Mouse (Mus musculus) liver, embryonic 13.5 days (tissue): ENCODE measurements around the gene Lrrc51. TPM values are rescaled to one million over a fixed set of nuclear protein-coding genes. Genes with fewer than 3 reads are reported as not detected.
"Not testable (repeated sequence)": the region's sequence is repeated elsewhere in the genome, so short reads cannot be mapped to it uniquely, and the experiment has no call there.

ENCODE experiments used
- ATAC-seq: fragments of 200-750 bp; cut with Nextera tagmentation; 2 replicates; pipeline ENCODE4 v1.8.0; 2017; ENCODE audit warnings: low read depth, mild to moderate bottlenecking, moderate number of reproducible peaks, moderate library complexity
- DNase-seq: peaks from one replicate; pipeline ENCODE4 v3.0.0; 2022
- H3K27ac ChIP-seq: fragments of 300-500 bp; sonication (generic); 2 replicates; pipeline ENCODE4 v1.5.1; 2015; ENCODE audit warnings: moderate library complexity, mild to moderate bottlenecking, inconsistent platforms
- H3K27me3 ChIP-seq: fragments of 300-500 bp; sonication (generic); 2 replicates; pipeline ENCODE4 v1.6.1; 2015; ENCODE audit warnings: mild to moderate bottlenecking, inconsistent platforms
- H3K36me3 ChIP-seq: fragments of 300-500 bp; sonication (generic); 2 replicates; pipeline ENCODE4 v1.6.1; 2015; ENCODE audit warnings: mild to moderate bottlenecking, inconsistent platforms
- H3K4me1 ChIP-seq: fragments of 300-500 bp; sonication (generic); replicated peaks from 2 replicates; pipeline ENCODE4 v1.6.1; 2015; ENCODE audit warnings: inconsistent platforms
- H3K4me2 ChIP-seq: fragments of 300-500 bp; sonication (generic); 2 replicates; pipeline ENCODE4 v1.6.1; 2015; ENCODE audit warnings: inconsistent platforms, mild to moderate bottlenecking, moderate library complexity
- H3K4me3 ChIP-seq: fragments of 300-500 bp; sonication (generic); replicated peaks from 2 replicates; pipeline ENCODE4 v1.5.1; 2015; ENCODE audit warnings: mild to moderate bottlenecking, inconsistent platforms
- H3K9ac ChIP-seq: fragments of 300-500 bp; sonication (generic); 2 replicates; pipeline ENCODE4 v1.6.1; 2015; ENCODE audit warnings: mild to moderate bottlenecking, inconsistent platforms
- H3K9me3 ChIP-seq: fragments of 300-500 bp; sonication (generic); replicated peaks from 2 replicates; pipeline ENCODE4 v1.6.1; 2016; ENCODE audit warnings: inconsistent platforms
- WGBS: fragments of 180-500 bp; shearing (Covaris S2); methylation state at CpG from one replicate; pipeline ENCODE4 v1.1.7; 2015; ENCODE audit not compliant: insufficient replicate concordance; 5-methylcytosine and 5-hydroxymethylcytosine counted together
- polyA plus RNA-seq: library from polyadenylated mRNA; unstranded; fragments of >200 nt; fragmentation: Nextera tagmentation; extraction: Ambion mirVana; gene quantifications from 2 replicates; pipeline ENCODE4 v1.2.1, GENCODE M21; 2015

Gene Lrrc51
- polyA plus RNA-seq, 1 experiment from 2014 or later = 2.1 TPM

DNA sequence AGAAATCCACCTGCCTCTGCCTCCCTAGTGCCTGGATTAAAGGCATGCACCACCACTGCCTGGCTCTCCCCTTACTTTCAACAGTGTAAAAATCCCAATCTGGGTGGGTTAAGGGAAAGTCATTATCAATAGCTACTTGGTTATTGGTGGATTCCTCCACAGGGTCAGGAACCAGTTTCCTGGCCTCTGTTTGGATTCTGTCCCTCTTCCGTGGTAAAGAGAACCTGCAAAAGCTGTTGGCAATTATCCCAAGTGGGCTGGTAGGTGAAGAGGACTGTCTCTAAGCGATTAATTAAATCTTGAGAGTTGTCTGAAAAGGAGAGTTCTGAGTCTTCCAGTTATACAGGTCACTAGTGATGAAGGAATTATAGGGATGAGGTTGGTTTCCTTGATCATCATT is 4.7 kb upstream of the Lrrc51 start:
- Histone ChIP-seq H3K4me2 (no peak overlapping the region), H3K4me1 (peaks cover 77% of the 10 kb centered on the region), H3K9ac (no peak overlapping the region), H3K9me3 (no peaks in the 10 kb centered on the region), H3K27ac (no peak overlapping the region), H3K4me3 (no peak overlapping the region), H3K27me3 (no peaks in the 10 kb centered on the region), H3K36me3 (peaks cover 35% of the 10 kb centered on the region)
- DNase-seq (no peak), ATAC-seq (no peak)
- 83% methylated on average over 2 of the region's 2 CpGs for WGBS

DNA sequence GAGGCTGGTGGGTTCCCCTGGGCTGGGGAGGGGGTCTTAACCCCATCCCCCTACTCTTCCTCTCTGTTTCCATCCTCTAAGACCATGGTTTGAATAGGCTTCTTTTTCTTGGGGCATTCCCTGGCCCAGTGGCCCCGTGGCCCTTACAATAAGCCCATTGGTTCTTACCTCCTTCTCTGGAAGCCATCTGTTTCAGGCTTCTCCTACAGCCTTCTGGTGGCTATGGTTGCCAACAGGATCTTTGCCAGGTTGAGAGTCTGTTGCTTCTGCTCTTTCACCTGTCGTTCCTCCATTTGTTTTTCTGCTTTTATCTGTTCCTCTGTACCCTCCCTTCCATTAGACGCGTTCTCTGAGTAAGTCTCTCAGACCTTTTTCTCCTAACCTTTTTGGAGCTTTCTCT is 3.9 kb upstream of the Lrrc51 start:
- peaks cover 81% of the 10 kb centered on the region for H3K4me1 ChIP-seq
- ATAC-seq = no peak

DNA sequence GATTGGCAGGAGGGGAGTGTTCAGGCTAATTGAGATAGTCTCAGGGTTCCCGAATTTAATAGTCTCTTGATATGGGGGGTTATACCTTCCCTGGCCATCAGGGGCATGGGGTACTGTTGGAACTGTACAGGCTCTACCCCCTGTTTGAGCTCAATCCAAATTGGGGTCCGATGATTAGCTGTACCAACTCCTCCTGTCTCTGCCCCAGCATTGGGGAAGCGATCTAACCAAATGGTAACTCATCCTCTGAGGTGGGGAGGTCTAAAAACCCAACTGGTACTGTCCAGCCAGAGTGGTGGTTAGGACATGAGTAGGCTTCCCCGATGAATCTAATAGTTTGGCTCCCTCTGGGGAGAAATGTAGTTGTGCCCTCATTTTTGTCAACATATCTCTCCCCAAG is 3.3 kb upstream of the Lrrc51 start:
- Histone ChIP-seq H3K4me1 (peaks cover 80% of the 10 kb centered on the region), H3K4me2 (no peak overlapping the region), H3K9ac (no peak overlapping the region), H3K36me3 (peaks cover 32% of the 10 kb centered on the region), H3K9me3 (no peaks in the 10 kb centered on the region), H3K27ac (no peak overlapping the region), H3K27me3 (no peaks in the 10 kb centered on the region), H3K4me3 (no peak overlapping the region)
- ATAC-seq (no peak), DNase-seq (no peak)
- 90% methylated on average over 4 of the region's 4 CpGs for WGBS

More for the DNA sequence above, 3.9 kb upstream of the Lrrc51 start:
- H3K4me2 ChIP-seq = no peak overlapping the region
- 87% methylated on average over 4 of the region's 4 CpGs for WGBS
- no peak overlapping the region for H3K4me3 ChIP-seq
- no peak overlapping the region for H3K27ac ChIP-seq
- H3K36me3 ChIP-seq = peaks cover 35% of the 10 kb centered on the region
- no peaks in the 10 kb centered on the region for H3K27me3 ChIP-seq
- DNase-seq = no peak
- no peaks in the 10 kb centered on the region for H3K9me3 ChIP-seq
- H3K9ac ChIP-seq = no peak overlapping the region

DNA sequence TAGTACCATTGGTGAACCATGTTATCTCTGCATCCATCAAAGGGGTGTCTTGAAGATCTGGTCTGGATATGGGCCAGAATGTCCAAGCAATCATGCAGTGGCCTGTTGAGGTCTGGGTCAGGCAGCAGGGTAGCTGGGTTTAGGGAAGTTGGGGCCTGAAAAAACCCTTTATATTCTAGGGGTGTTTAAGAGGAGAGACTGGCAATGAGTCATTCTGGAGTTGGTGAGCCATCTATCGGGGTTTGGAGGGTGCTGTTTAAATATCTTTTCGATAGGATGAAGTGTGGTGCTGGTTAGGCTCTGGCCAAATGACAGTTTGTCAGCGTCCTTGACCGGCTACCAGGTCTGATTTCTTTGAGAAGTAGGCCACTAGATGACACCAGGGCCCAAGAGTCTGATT is 2.3 kb upstream of the Lrrc51 start:
- Histone ChIP-seq H3K36me3 (peaks cover 32% of the 10 kb centered on the region), H3K9me3 (no peaks in the 10 kb centered on the region), H3K4me1 (peaks cover 74% of the 10 kb centered on the region), H3K9ac (peak overlapping the region; percentile 95), H3K27ac (0 out of 2 replicates have a peak overlapping the region, but pooled peaks have one; percentile 25), H3K4me3 (peak overlapping the region; percentile 89), H3K27me3 (no peaks in the 10 kb centered on the region), H3K4me2 (peak overlapping the region; percentile 87)
- 80% methylated on average over 4 of the region's 4 CpGs for WGBS
- DNase-seq (no peak), ATAC-seq (no peak)

DNA sequence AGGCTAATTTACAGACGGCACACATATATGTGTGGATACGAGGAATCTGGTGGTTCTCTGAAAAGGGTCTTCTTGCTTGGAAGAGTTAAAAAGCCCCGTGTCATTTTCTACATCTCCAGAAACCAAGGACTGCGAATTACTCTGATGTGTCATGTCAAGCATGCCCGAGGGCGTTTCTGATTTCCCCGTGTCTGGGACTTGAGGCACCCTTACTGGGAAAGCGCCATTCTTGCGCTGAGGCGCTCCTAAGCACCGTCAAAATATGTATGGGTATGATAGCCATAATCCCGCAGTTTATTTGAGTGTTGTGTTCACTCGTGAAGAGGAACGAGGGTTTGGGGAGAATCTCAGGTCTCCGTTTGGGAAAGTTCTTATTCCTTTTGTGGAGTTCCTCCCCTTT is 395 bp downstream of the Lrrc51 start:
- H3K27ac ChIP-seq = peak overlapping the region; percentile 94
- no peaks in the 10 kb centered on the region for H3K27me3 ChIP-seq
- H3K9ac ChIP-seq = peak overlapping the region; percentile 80
- ATAC-seq (peak; percentile 30; the same call in 1 of the 2 replicates), DNase-seq (peak; percentile 28)
- peak overlapping the region; percentile 89 for H3K4me3 ChIP-seq
- H3K36me3 ChIP-seq = peaks cover 14% of the 10 kb centered on the region; the same call in 1 of the 2 replicates
- H3K4me1 ChIP-seq = peaks cover 59% of the 10 kb centered on the region
- 2% methylated on average over 15 of the region's 15 CpGs for WGBS
- no peaks in the 10 kb centered on the region for H3K9me3 ChIP-seq
- H3K4me2 ChIP-seq = peak overlapping the region; percentile 87

DNA sequence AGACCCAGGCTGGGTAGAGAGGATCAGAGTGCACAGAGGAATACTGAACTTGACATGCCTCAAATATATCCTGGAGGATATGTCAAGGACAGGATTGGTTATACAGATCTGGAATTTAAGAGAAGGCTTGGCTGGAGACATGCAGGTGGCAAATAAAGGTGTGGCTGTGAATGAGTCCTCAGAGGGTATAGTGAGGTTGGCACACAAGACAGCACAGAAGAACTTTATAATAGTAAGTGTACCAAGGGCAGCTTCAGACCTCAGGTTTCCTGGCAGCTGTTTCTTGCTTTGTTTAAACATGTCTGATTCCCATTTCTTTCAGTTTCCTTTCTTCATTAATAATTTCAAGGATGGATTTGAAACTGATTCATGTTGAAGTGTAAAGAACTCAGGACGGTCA is 1.1 kb downstream of the Lrrc51 start:
- peak overlapping the region; percentile 80 for H3K9ac ChIP-seq
- H3K27ac ChIP-seq = no peak overlapping the region
- DNase-seq (no peak), ATAC-seq (no peak)
- peak overlapping the region; percentile 89 for H3K4me3 ChIP-seq
- peaks cover 10% of the 10 kb centered on the region; the same call in 1 of the 2 replicates for H3K36me3 ChIP-seq
- 78% methylated on average over 1 of the region's 1 CpGs for WGBS
- no peaks in the 10 kb centered on the region for H3K9me3 ChIP-seq
- H3K4me2 ChIP-seq = peak overlapping the region; percentile 87
- H3K4me1 ChIP-seq = peaks cover 52% of the 10 kb centered on the region
- H3K27me3 ChIP-seq = no peaks in the 10 kb centered on the region

DNA sequence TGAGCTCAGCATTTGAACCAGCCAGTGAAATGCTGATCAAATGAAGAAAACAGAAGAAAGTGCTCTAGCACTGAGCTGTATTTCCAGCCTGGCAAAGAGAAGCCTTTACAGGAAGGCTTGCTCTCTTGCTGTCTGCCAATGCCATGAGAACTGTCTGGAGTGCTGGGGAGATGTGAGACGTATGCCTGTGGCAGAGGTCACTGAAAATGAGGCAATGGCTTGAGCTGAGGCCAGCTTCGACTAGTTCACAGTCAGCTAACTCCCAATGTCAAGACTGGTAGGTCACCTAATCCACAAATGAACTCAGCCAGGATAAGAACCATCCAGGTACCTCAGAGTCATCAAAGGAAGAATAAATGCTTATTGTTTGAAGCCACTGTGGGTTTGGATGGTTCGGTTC is 5.6 kb downstream of the Lrrc51 start:
- Histone ChIP-seq H3K27ac (no peak overlapping the region; the same call in 1 of the 2 replicates), H3K9me3 (no peaks in the 10 kb centered on the region), H3K4me1 (peaks cover 20% of the 10 kb centered on the region), H3K36me3 (no peaks in the 10 kb centered on the region), H3K27me3 (no peaks in the 10 kb centered on the region), H3K4me2 (no peak overlapping the region), H3K4me3 (no peak overlapping the region), H3K9ac (no peak overlapping the region)
- ATAC-seq = no peak
- 73% methylated on average over 3 of the region's 3 CpGs for WGBS
- no peak for DNase-seq

DNA sequence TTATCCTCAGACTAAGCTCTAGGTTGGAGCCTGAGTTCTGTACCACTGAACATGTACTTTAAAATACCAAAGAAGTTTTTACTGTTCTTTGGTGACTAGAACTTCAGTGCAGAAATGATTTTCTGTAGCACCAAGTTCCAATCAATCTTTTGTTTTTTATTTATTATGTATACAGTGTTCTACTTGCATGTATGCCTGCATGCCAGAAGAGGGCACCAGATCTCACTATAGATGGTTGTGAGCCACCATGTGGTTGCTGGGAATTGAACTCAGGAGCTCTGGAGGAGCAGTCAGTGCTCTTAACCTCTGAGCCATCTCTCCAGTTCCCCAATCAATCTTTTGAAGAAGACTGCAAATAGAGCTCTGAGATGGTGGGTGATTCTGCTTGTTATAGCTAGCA is 7.8 kb downstream of the Lrrc51 start:
- not testable (repeated sequence) for H3K27ac ChIP-seq, H3K4me1 ChIP-seq, H3K4me3 ChIP-seq, H3K36me3 ChIP-seq, ATAC-seq, H3K9ac ChIP-seq, H3K27me3 ChIP-seq, H3K9me3 ChIP-seq, H3K4me2 ChIP-seq, DNase-seq

DNA sequence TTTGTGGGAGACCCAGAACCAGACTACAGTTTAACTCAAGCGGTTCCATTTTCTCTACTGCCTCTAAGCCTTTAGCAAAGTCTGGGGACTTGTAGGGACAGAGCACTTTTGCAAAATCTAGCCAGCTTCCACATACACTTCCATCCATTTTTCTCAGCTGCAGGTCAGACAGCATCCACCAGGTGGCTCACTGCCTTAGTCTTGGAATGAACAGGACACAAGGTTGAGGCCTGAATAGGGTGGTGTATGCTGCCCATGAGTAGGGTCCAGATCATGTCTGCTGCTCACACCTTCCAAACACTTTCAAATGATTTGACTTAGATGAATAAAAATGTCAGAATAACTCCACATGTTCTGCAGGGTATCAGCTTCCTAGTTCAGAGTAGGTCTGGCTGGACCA is 15.6 kb downstream of the Lrrc51 start:
- ATAC-seq (peak; percentile 39; the same call in 1 of the 2 replicates), DNase-seq (peak; percentile 43)
- Histone ChIP-seq H3K9ac (no peak overlapping the region), H3K36me3 (peaks cover 19% of the 10 kb centered on the region), H3K27ac (no peak overlapping the region), H3K27me3 (no peaks in the 10 kb centered on the region), H3K4me1 (no peaks in the 10 kb centered on the region), H3K4me3 (no peak overlapping the region), H3K9me3 (no peaks in the 10 kb centered on the region), H3K4me2 (no peak overlapping the region)
- 22% methylated on average over 1 of the region's 1 CpGs for WGBS

DNA sequence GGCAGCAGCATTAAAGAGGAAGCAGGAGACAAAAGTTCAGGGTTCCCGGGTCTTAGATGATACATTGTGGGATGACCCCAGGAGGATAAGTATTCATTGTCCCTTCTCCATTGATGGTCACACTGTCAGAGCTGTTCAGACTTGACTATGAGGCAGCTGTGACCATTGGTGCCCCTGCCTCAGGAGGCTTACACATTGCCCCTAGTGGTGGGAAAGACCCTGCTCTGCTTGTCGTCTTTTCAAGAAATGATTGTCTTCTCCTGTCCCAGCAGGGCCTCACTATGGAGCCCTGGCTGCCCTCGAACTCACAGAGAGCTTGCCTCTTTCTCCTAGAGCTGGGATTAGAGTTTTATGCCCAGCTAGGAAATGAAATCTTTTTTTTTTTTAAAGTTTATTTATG is 21.7 kb downstream of the Lrrc51 start:
- Histone ChIP-seq H3K4me2 (no peak overlapping the region), H3K4me1 (peaks cover 28% of the 10 kb centered on the region), H3K9ac (no peak overlapping the region), H3K27ac (no peak overlapping the region), H3K9me3 (no peaks in the 10 kb centered on the region), H3K36me3 (peaks cover 59% of the 10 kb centered on the region), H3K27me3 (no peaks in the 10 kb centered on the region), H3K4me3 (no peak overlapping the region)
- no peak for ATAC-seq
- no peak for DNase-seq
- WGBS = 65% methylated on average over 3 of the region's 3 CpGs

DNA sequence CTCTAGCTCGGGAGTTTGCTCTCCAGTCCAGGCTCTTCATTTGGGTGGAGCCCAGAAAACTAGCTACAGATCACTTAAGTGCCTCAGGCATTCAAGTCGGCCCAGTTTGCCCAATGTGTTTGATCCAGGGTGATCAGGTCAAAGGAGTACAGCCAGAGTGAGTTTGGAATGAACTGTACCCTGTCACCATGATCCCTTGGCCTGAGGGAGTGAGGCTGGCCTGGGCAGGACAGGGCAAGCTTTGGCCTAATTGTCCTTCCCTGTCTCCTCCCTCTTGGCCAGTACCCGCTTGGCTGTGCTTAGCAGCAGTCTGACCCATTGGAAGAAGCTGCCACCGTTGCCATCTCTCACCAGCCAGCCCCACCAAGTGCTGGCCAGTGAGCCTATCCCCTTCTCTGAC is 23.6 kb downstream of the Lrrc51 start:
- Histone ChIP-seq H3K36me3 (peaks cover 59% of the 10 kb centered on the region), H3K27ac (no peak overlapping the region), H3K4me3 (no peak overlapping the region), H3K9ac (no peak overlapping the region), H3K4me2 (no peak overlapping the region), H3K27me3 (no peaks in the 10 kb centered on the region), H3K9me3 (no peaks in the 10 kb centered on the region), H3K4me1 (peaks cover 39% of the 10 kb centered on the region)
- WGBS = 79% methylated on average over 4 of the region's 4 CpGs
- DNase-seq (no peak), ATAC-seq (no peak)

DNA sequence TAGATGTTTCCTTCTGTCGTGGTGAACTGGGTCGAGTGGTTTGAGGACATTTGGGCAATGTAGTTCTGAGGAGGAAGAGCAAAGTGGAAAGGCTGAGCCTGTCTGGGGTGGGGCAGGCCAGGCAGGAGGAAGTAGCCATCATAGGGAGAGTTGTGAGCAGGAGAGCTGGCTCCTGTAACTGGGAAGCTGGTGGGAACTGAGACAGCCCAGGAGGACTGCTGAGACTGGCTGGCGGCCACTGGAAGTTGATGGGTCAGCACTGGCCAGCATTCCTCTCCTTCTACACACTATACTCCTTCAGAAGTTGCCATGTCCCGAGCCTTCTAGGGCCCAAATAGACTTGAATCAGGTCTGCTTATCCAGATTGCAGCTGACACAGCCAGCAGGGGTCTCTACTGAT is 25.3 kb downstream of the Lrrc51 start:
- no peak for DNase-seq
- Histone ChIP-seq H3K4me2 (peak overlapping the region; percentile 82), H3K36me3 (peaks cover 42% of the 10 kb centered on the region), H3K9ac (peak overlapping the region; percentile 35), H3K4me1 (peaks cover 44% of the 10 kb centered on the region), H3K27ac (peak overlapping the region; percentile 2; the same call in 1 of the 2 replicates), H3K4me3 (no peak overlapping the region), H3K9me3 (no peaks in the 10 kb centered on the region), H3K27me3 (no peaks in the 10 kb centered on the region)
- WGBS = 33% methylated on average over 4 of the region's 4 CpGs
- ATAC-seq = no peak
